Mouse (Mus musculus) stomach, embryonic 16.5 days (tissue): ENCODE results near the gene Itgal. TPM values are rescaled to one million over a fixed set of nuclear protein-coding genes. Genes with fewer than 3 reads are reported as not detected.
A peak's percentile ranks its signal among the peaks of the same experiment; 100 is the strongest.
"Not testable (repeated sequence)": the region's sequence is repeated elsewhere in the genome, so short reads cannot be mapped to it uniquely, and the experiment has no call there.

Experiments used
- ATAC-seq: fragments of 200-750 bp; cut with Nextera tagmentation; 2 replicates; pipeline ENCODE4 v1.8.0; 2017; ENCODE audit warnings: moderate number of reproducible peaks, moderate TSS enrichment; ENCODE audit not compliant: insufficient read depth, low FRiP score
- H3K27ac ChIP-seq: fragments of 300-500 bp; sonication (generic); 2 replicates; pipeline ENCODE4 v1.5.1; 2014; ENCODE audit warnings: low read length
- H3K27me3 ChIP-seq: fragments of 300-500 bp; sonication (generic); 2 replicates; pipeline ENCODE4 v1.6.1; 2014; ENCODE audit warnings: low read length, control low read depth, mixed read lengths; ENCODE audit not compliant: control insufficient read depth, insufficient read depth
- H3K36me3 ChIP-seq: fragments of 300-500 bp; sonication (generic); 2 replicates; pipeline ENCODE4 v1.6.1; 2014; ENCODE audit warnings: low read length; ENCODE audit not compliant: control insufficient read depth, insufficient read depth
- H3K4me1 ChIP-seq: fragments of 300-500 bp; sonication (generic); 2 replicates; pipeline ENCODE4 v1.6.1; 2014; ENCODE audit warnings: low read length, control low read depth, mixed read lengths; ENCODE audit not compliant: control insufficient read depth, insufficient read depth
- H3K4me2 ChIP-seq: fragments of 300-500 bp; sonication (generic); 2 replicates; pipeline ENCODE4 v1.6.1; 2014; ENCODE audit warnings: low read depth, low read length, mixed read lengths
- H3K4me3 ChIP-seq: fragments of 300-500 bp; sonication (generic); replicated peaks from 2 replicates; pipeline ENCODE4 v1.5.1; 2014; ENCODE audit warnings: mild to moderate bottlenecking, low read length
- H3K9ac ChIP-seq: fragments of 300-500 bp; sonication (generic); 2 replicates; pipeline ENCODE4 v1.6.1; 2014; ENCODE audit warnings: low read length
- H3K9me3 ChIP-seq: fragments of 300-500 bp; sonication (generic); replicated peaks from 2 replicates; pipeline ENCODE4 v1.6.1; 2016; ENCODE audit warnings: low read length, control low read depth; ENCODE audit not compliant: control insufficient read depth
- WGBS: fragments of 180-500 bp; shearing (Covaris S2); extraction: QIAGEN DNeasy Blood & Tissue Kit; methylation state at CpG from one replicate; pipeline ENCODE4 v1.1.7; 2014; 5-methylcytosine and 5-hydroxymethylcytosine counted together
- polyA plus RNA-seq: library from polyadenylated mRNA; unstranded; fragments of >200 nt; fragmentation: Nextera tagmentation; extraction: Ambion mirVana; gene quantifications from 2 replicates; pipeline ENCODE4 v1.2.1, GENCODE M21; 2015

The Itgal gene
- polyA plus RNA-seq, 1 experiment from 2014 or later = 4.0 TPM

- Histone ChIP-seq H3K4me2 (peak within 1 kb of the TSS; percentile 60), H3K27ac (peak within 1 kb of the TSS; percentile 81), H3K4me3 (peak within 1 kb of the TSS; percentile 67), H3K9ac (peak within 1 kb of the TSS; percentile 83)
- ATAC-seq = peak; percentile 95
- H3K27me3 ChIP-seq, H3K36me3 ChIP-seq, H3K4me1 ChIP-seq, H3K9me3 ChIP-seq: not testable (repeated sequence)
- WGBS = under 1% methylated on average over 49 of the region's 49 CpGs
These were observed 79.5 kb downstream of the Itgal start, which contains the start of gene Zfp747 for GRCm38 (mm10) chr7:127375271-127376245. Zfp747 (minus strand) TSS chr7:127376050.

- WGBS = 58% methylated on average over 6 of the region's 6 CpGs
- H3K27ac ChIP-seq = no peak overlapping the region
These were observed 82.4 kb downstream of the Itgal start for GRCm38 (mm10) chr7:127378310-127378921.

More at GRCm38 (mm10) chr7:127378310-127378921, 82.4 kb downstream of the Itgal start:
- Histone ChIP-seq H3K9me3 (no peaks in the 10 kb centered on the region; the same call in 1 of the 2 replicates), H3K27me3 (no peaks in the 10 kb centered on the region), H3K4me2 (no peak overlapping the region), H3K4me1 (no peaks in the 10 kb centered on the region), H3K36me3 (peaks cover 7% of the 10 kb centered on the region; the same call in 1 of the 2 replicates), H3K9ac (no peak overlapping the region), H3K4me3 (no peak overlapping the region)
- ATAC-seq = no peak

Other genes with a start within 250 kb of the Itgal start
- 29.5 and 61.7 TPM in 2 replicates for gene Zg16, start 208.9 kb upstream of the Itgal start, polyA plus RNA-seq
- 6.6 and 7.5 TPM in 2 replicates for gene AI467606, start 204.9 kb upstream of the Itgal start, polyA plus RNA-seq
- gene Qprt, start 174.0 kb upstream of the Itgal start, polyA plus RNA-seq = 4.7 and 4.8 TPM in 2 replicates
- gene Spn, start 158.4 kb upstream of the Itgal start, polyA plus RNA-seq = 0.77 and 1.3 TPM in 2 replicates
- gene Cd2bp2, start 100.2 kb upstream of the Itgal start, polyA plus RNA-seq = 43.7 and 47.7 TPM in 2 replicates
- 15.4 and 15.7 TPM in 2 replicates for gene Tbc1d10b, start 87.8 kb upstream of the Itgal start, polyA plus RNA-seq
- 23.9 and 312 TPM in 2 replicates for gene Mylpf, start 87.4 kb upstream of the Itgal start, polyA plus RNA-seq
- gene Zfp553, start 63.2 kb upstream of the Itgal start, polyA plus RNA-seq = 27.1 and 28.5 TPM in 2 replicates
- gene Sept1, start 63.1 kb upstream of the Itgal start, polyA plus RNA-seq = 14.7 and 15.0 TPM in 2 replicates
- gene Zfp771, start 52.0 kb upstream of the Itgal start, polyA plus RNA-seq = 35.5 and 37.8 TPM in 2 replicates
- 131 and 145 TPM in 2 replicates for gene Dctpp1, start 35.6 kb upstream of the Itgal start, polyA plus RNA-seq
- gene Sephs2, start 22.2 kb upstream of the Itgal start, polyA plus RNA-seq = 82.2 and 94.3 TPM in 2 replicates
- 12.0 and 13.9 TPM in 2 replicates for gene Zfp768, start 49.3 kb downstream of the Itgal start, polyA plus RNA-seq
- gene Zfp747, start 79.8 kb downstream of the Itgal start, polyA plus RNA-seq = 9.6 and 11.1 TPM in 2 replicates
- gene 9130019O22Rik, start 90.9 kb downstream of the Itgal start, polyA plus RNA-seq = 6.2 and 6.7 TPM in 2 replicates
- gene E430018J23Rik, start 97.4 kb downstream of the Itgal start, polyA plus RNA-seq = 6.1 and 9.3 TPM in 2 replicates
- 7.1 and 7.6 TPM in 2 replicates for gene Zfp764, start 110.6 kb downstream of the Itgal start, polyA plus RNA-seq
- gene Zfp688, start 125.8 kb downstream of the Itgal start, polyA plus RNA-seq = 21.5 and 24.4 TPM in 2 replicates
- 5.0 and 5.8 TPM in 2 replicates for gene Zfp689, start 152.9 kb downstream of the Itgal start, polyA plus RNA-seq
- gene Prr14, start 163.4 kb downstream of the Itgal start, polyA plus RNA-seq = 35.9 and 37.8 TPM in 2 replicates
- gene Fbrs, start 182.9 kb downstream of the Itgal start, polyA plus RNA-seq = 10.5 and 11.1 TPM in 2 replicates
- gene Srcap, start 215.7 kb downstream of the Itgal start, polyA plus RNA-seq = 20.3 and 32.4 TPM in 2 replicates
- gene Gm42715, start 223.3 kb downstream of the Itgal start, polyA plus RNA-seq = 12.3 and 13.2 TPM in 2 replicates